Mouse (Mus musculus): ENCODE data around the gene 4933412E24Rik. TPM values are rescaled to one million over a fixed set of nuclear protein-coding genes. Genes with fewer than 3 reads are reported as not detected.

Gene 4933412E24Rik
- polyA plus RNA-seq (2012; rRNA removed): not detected in 2 replicates

- no peak for DNase-seq (ENCODE audit: extremely low spot score in 1 of 2, low spot score in 1 of 2)
Measured at GRCm38 (mm10) chr15:60016513-60016912, at the start of gene 4933412E24Rik. Gene 4933412E24Rik (minus strand): TSS chr15:60016613.

- DNase-seq (ENCODE audit: extremely low spot score in 1 of 2, low spot score in 1 of 2): no peak
Measured at GRCm38 (mm10) chr15:60030728-60031127, 14.3 kb upstream of the 4933412E24Rik start.

GRCm38 (mm10) chr15:60021256-60021655 is 4.8 kb upstream of the 4933412E24Rik start:
- no peak for DNase-seq (ENCODE audit: extremely low spot score in 1 of 2, low spot score in 1 of 2)

- peak in 1 of 2 experiments; percentile 2 for DNase-seq (ENCODE audit: extremely low spot score in 1 of 2, low spot score in 1 of 2)
Measured at GRCm38 (mm10) chr15:60010199-60010598, 6.2 kb downstream of the 4933412E24Rik start.

GRCm38 (mm10) chr15:60009610-60010009 is 6.8 kb downstream of the 4933412E24Rik start:
- no peak for DNase-seq (ENCODE audit: extremely low spot score in 1 of 2, low spot score in 1 of 2)

GRCm38 (mm10) chr15:59983777-59984176 is 32.6 kb downstream of the 4933412E24Rik start:
- DNase-seq (ENCODE audit: extremely low spot score in 1 of 2, low spot score in 1 of 2): no peak

- no peak for DNase-seq (ENCODE audit: extremely low spot score in 1 of 2, low spot score in 1 of 2)
Measured at GRCm38 (mm10) chr15:59975310-59975709, 41.1 kb downstream of the 4933412E24Rik start.

- no peak for DNase-seq (ENCODE audit: extremely low spot score in 1 of 2, low spot score in 1 of 2)
Measured at GRCm38 (mm10) chr15:59974584-59974983, 41.8 kb downstream of the 4933412E24Rik start.

GRCm38 (mm10) chr15:59973651-59974519 is 42.5 kb downstream of the 4933412E24Rik start:
- no peak for DNase-seq (ENCODE audit: extremely low spot score in 1 of 2, low spot score in 1 of 2)

Data from frontal cortex, adult 2 months (tissue).